ENCODE assay signal across 8 mouse cellular contexts in the genomic region with DNA sequence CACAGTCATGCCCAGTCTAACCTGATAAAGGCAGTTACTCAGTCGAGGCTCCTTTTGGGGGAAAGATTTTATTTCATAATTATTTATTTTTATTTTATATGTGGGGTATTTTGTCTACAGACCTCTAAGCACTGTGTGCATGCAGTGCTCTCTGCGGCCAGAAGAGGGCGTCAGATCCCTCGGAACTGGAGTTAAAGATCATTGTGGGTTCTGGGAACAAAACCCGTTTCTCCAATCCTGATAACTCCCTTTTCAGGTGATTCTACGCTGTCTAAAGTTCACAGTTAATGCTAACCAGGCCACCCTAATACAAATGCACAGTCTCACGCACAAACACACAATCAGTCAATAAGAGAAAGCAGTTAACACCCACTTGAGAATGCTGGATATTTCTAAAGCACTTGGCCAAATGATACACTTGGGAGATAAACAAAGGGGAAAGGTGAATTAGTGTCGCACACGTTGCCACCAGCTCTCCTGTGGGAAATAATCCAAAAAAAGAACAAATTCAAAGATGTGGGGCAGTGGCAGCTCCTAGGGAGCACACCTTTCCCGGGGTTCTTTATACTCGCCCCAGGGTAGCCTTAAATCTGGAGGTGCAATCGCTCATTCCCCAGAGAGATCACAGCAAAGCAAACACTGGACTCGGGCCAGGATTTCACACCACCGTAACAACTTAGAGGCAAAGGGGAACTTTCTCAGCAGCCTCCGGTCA.
A peak's percentile ranks its signal among the peaks of the same experiment; 100 is the strongest.
DNase-seq lines count a peak whose midpoint lies in the region; ATAC-seq and TF ChIP-seq lines count a peak whose summit lies in the region.

No protein-coding gene starts in this region.

- peaks cover 6 to 10% of the 10 kb centered on the region in 2 experiments; a peak in 2 of 4 replicates for H3K4me1 ChIP-seq in ES-E14 (ENCODE audit: control insufficient read depth in 2 of 2, insufficient read depth in 2 of 2, low read length in 2 of 2, poor library complexity in 1 of 2)
- H3K4me1 ChIP-seq in heart, embryonic 15.5 days (replicated peaks), result peaks cover 18% of the 10 kb centered on the region
- peaks cover 5% of the 10 kb centered on the region; the same call in 1 of the 2 replicates for H3K4me1 ChIP-seq in limb, embryonic 14.5 days (ENCODE audit: control insufficient read depth, insufficient read depth, low read length)
- H3K4me1 ChIP-seq in neural tube, embryonic 14.5 days (ENCODE audit: control insufficient read depth, insufficient read depth, low read length), result no peaks in the 10 kb centered on the region

- 12% methylated on average over 15 of the region's 15 CpGs for WGBS in heart, embryonic 15.5 days
- 11% methylated on average over 15 of the region's 15 CpGs for WGBS in limb, embryonic 14.5 days
- WGBS in neural tube, embryonic 14.5 days, result 13% methylated on average over 15 of the region's 15 CpGs

- 0 out of 2 replicates have a peak, but pooled peaks have one; percentile 26 for ATAC-seq in cerebellum, adult (ENCODE audit: insufficient number of reproducible peaks, low FRiP score, low TSS enrichment)
- no peak for ATAC-seq in heart, embryonic 15.5 days (replicated peaks; ENCODE audit: insufficient number of reproducible peaks, insufficient read depth, low FRiP score, low read depth)
- ATAC-seq in limb, embryonic 14.5 days (ENCODE audit: low FRiP score, low read depth), result peak; percentile 23; the same call in 1 of the 2 replicates
- peak; percentile 24; the same call in 1 of the 2 replicates for ATAC-seq in neural tube, embryonic 14.5 days (ENCODE audit: low read depth)

- peak overlapping the region in 1 of 2 experiments; percentile 40; a peak in 2 of 4 replicates for H3K4me3 ChIP-seq in ES-E14 (ENCODE audit: insufficient read depth in 1 of 2, low read depth in 1 of 2, low read length in 2 of 2, poor library complexity in 1 of 2, severe bottlenecking in 1 of 2)
- no peak overlapping the region for H3K4me3 ChIP-seq in heart, embryonic 15.5 days
- no peak overlapping the region for H3K4me3 ChIP-seq in limb, embryonic 14.5 days (replicated peaks; ENCODE audit: low read length)
- H3K4me3 ChIP-seq in neural tube, embryonic 14.5 days (ENCODE audit: low read depth, low read length), result no peak overlapping the region

- H3K9me3 ChIP-seq in ES-E14 (ENCODE audit: control insufficient read depth, insufficient read depth, low read depth, low read length), result no peaks in the 10 kb centered on the region
- no peaks in the 10 kb centered on the region for H3K9me3 ChIP-seq in heart, embryonic 15.5 days (replicated peaks)
- H3K9me3 ChIP-seq in limb, embryonic 14.5 days (ENCODE audit: control insufficient read depth, low read length), result no peaks in the 10 kb centered on the region
- H3K9me3 ChIP-seq in neural tube, embryonic 14.5 days (ENCODE audit: control insufficient read depth, low read length), result no peaks in the 10 kb centered on the region

- peak overlapping the region; percentile 50 for H3K4me2 ChIP-seq in heart, embryonic 15.5 days
- peak overlapping the region; percentile 34 for H3K4me2 ChIP-seq in limb, embryonic 14.5 days (replicated peaks; ENCODE audit: low read depth, low read length, severe bottlenecking)
- H3K4me2 ChIP-seq in neural tube, embryonic 14.5 days (ENCODE audit: low read depth, low read length), result no peak overlapping the region

- H3K27ac ChIP-seq in ES-E14 (ENCODE audit: insufficient read depth, low read depth, low read length, poor library complexity, severe bottlenecking), result no peak overlapping the region
- peak overlapping the region; percentile 33; the same call in 1 of the 2 replicates for H3K27ac ChIP-seq in heart, embryonic 15.5 days
- no peak overlapping the region for H3K27ac ChIP-seq in limb, embryonic 14.5 days (replicated peaks; ENCODE audit: low read depth, low read length)
- no peak overlapping the region for H3K27ac ChIP-seq in neural tube, embryonic 14.5 days (ENCODE audit: low read depth, low read length)

- no peak for DNase-seq in cerebellum, postnatal 25 days
- DNase-seq in ES-E14 (ENCODE audit: low read depth, low spot score), result peak; percentile 25
- DNase-seq in limb, embryonic 14.5 days (ENCODE audit: low spot score), result no peak
- no peak for DNase-seq in layer of hippocampus, adult 8-10 months (ENCODE audit: low spot score in 2 of 2)
- no peak for DNase-seq in Muller cell, postnatal 12 days (ENCODE audit: inconsistent ontology term)

- H3K9ac ChIP-seq in ES-E14 (ENCODE audit: insufficient read depth, low read depth, low read length, poor library complexity, severe bottlenecking), result peak overlapping the region; percentile 39; the same call in 1 of the 2 replicates
- H3K9ac ChIP-seq in heart, embryonic 15.5 days, result no peak overlapping the region
- no peak overlapping the region for H3K9ac ChIP-seq in limb, embryonic 14.5 days (ENCODE audit: low read depth, low read length, severe bottlenecking)
- no peak overlapping the region for H3K9ac ChIP-seq in neural tube, embryonic 14.5 days (replicated peaks; ENCODE audit: low read depth, low read length)

- no peaks in the 10 kb centered on the region for H3K36me3 ChIP-seq in ES-E14 (ENCODE audit: control insufficient read depth, insufficient read depth, low read length, poor library complexity, severe bottlenecking)
- H3K36me3 ChIP-seq in heart, embryonic 15.5 days, result no peaks in the 10 kb centered on the region
- no peaks in the 10 kb centered on the region for H3K36me3 ChIP-seq in limb, embryonic 14.5 days (ENCODE audit: control insufficient read depth, insufficient read depth, low read length)
- H3K36me3 ChIP-seq in neural tube, embryonic 14.5 days (ENCODE audit: control insufficient read depth, insufficient read depth, low read length), result no peaks in the 10 kb centered on the region

- H3K27me3 ChIP-seq in heart, embryonic 15.5 days, result peaks cover 3% of the 10 kb centered on the region; the same call in 1 of the 2 replicates
- H3K27me3 ChIP-seq in limb, embryonic 14.5 days (ENCODE audit: control insufficient read depth, insufficient read depth, low read length), result no peaks in the 10 kb centered on the region
- no peaks in the 10 kb centered on the region for H3K27me3 ChIP-seq in neural tube, embryonic 14.5 days (ENCODE audit: control insufficient read depth, insufficient read depth, low read length)

- no peak for TF ChIP-seq POLR2A in limb, embryonic 14.5 days (IDR thresholded peaks at IDR 0.05; ENCODE audit: borderline replicate concordance, extremely low read depth, insufficient read depth, insufficient read length)

- in situ Hi-C loops in ES-E14 (cut with MboI; ENCODE audit: low sequenced_read_pairs in 2 of 2, unreplicated experiment in 2 of 2), result no loop called here

TF ChIP-seq in ES-E14, 5 proteins besides CTCF, POLR2A, EP300 and RAD21:
- TF ChIP-seq CHD2 (IDR thresholded peaks at IDR 0.05; ENCODE audit: low read depth, low read length), result no peak
- TF ChIP-seq ZNF384 (IDR thresholded peaks at IDR 0.05; ENCODE audit: low read depth, low read length), result no peak
